ENCODE assay signal across 8 mouse cellular contexts in genomic region chr6:54698691-54699476, GRCm38 (mm10). TPM values are rescaled to one million over a fixed set of nuclear protein-coding genes. Genes with fewer than 3 reads are reported as not detected.
DNase-seq lines count a peak whose midpoint lies in the region; ATAC-seq and TF ChIP-seq lines count a peak whose summit lies in the region.

No protein-coding gene starts in this region.

- TF ChIP-seq POLR2A in thymus, adult 2 months (IDR thresholded peaks at IDR 0.05; ENCODE audit: control insufficient read depth, extremely low read depth, insufficient read depth, low read length, poor library complexity): no peak

- H3K27ac ChIP-seq in left cerebral cortex, adult 2 months: peak overlapping the region; percentile 70
- no peak overlapping the region for H3K27ac ChIP-seq in forebrain, postnatal 0 days (ENCODE audit: low read depth, low read length)
- no peak overlapping the region for H3K27ac ChIP-seq in kidney, embryonic 14.5 days (ENCODE audit: low read depth, low read length)
- H3K27ac ChIP-seq in thymus, adult 2 months (ENCODE audit: control insufficient read depth, insufficient read depth, low read length): no peak overlapping the region

- intact Hi-C loops in left cerebral cortex, adult 2 months (cut with DNase I): no loop called here
- intact Hi-C loops in left cerebral cortex, postnatal 36 days (cut with DNase I): loop anchor here (5.0 kb wide), 1 partner anchor 118 kb away; the partner anchor contains the start of gene Znrf2

- peak overlapping the region; percentile 51 for H3K4me2 ChIP-seq in forebrain, postnatal 0 days (ENCODE audit: low read depth)
- peak overlapping the region; percentile 98 for H3K4me2 ChIP-seq in kidney, embryonic 14.5 days (replicated peaks; ENCODE audit: low read depth, low read length)

- peak overlapping the region; percentile 43 for H3K4me3 ChIP-seq in left cerebral cortex, adult 2 months
- H3K4me3 ChIP-seq in forebrain, postnatal 0 days (ENCODE audit: low read depth, low read length): peak overlapping the region; percentile 27
- H3K4me3 ChIP-seq in kidney, embryonic 14.5 days (ENCODE audit: low read length): peak overlapping the region; percentile 48
- peak overlapping the region; percentile 52 for H3K4me3 ChIP-seq in thymus, adult 2 months (ENCODE audit: control insufficient read depth, insufficient read depth, low read length)

- H3K9ac ChIP-seq in forebrain, postnatal 0 days: 0 out of 2 replicates have a peak overlapping the region, but pooled peaks have one; percentile 14
- H3K9ac ChIP-seq in kidney, embryonic 14.5 days (ENCODE audit: low read depth, low read length): peak overlapping the region; percentile 58

- WGBS in forebrain, postnatal 0 days: 10% methylated on average over 24 of the region's 24 CpGs
- WGBS in kidney, embryonic 14.5 days: 5% methylated on average over 24 of the region's 24 CpGs
- 1% methylated on average over 24 of the region's 24 CpGs for WGBS in thymus, adult 2 months

- ATAC-seq in forebrain, postnatal 0 days: no peak
- peak; percentile 65 for ATAC-seq in kidney, embryonic 14.5 days (ENCODE audit: low FRiP score, low TSS enrichment)
- peak; percentile 53 for ATAC-seq in megakaryocyte progenitor cell, adult 5-6 weeks (replicated peaks; ENCODE audit: poor library complexity)

- TF ChIP-seq CTCF in left cerebral cortex, adult 2 months (IDR thresholded peaks at IDR 0.05): no peak
- no peak for TF ChIP-seq CTCF in forebrain, postnatal 0 days (IDR thresholded peaks at IDR 0.05; ENCODE audit: low read depth)
- no peak for TF ChIP-seq CTCF in thymus, adult 2 months (IDR thresholded peaks at IDR 0.05; ENCODE audit: borderline replicate concordance, control insufficient read depth, extremely low read depth, insufficient read depth, low read length, poor library complexity)

- H3K9me3 ChIP-seq in forebrain, postnatal 0 days (ENCODE audit: low read length): no peaks in the 10 kb centered on the region
- no peaks in the 10 kb centered on the region for H3K9me3 ChIP-seq in kidney, embryonic 14.5 days (ENCODE audit: control insufficient read depth, low read length)

- no peaks in the 10 kb centered on the region for H3K27me3 ChIP-seq in forebrain, postnatal 0 days (ENCODE audit: insufficient read depth, low read length)
- H3K27me3 ChIP-seq in kidney, embryonic 14.5 days (ENCODE audit: control insufficient read depth, insufficient read depth, low read length): no peaks in the 10 kb centered on the region; the same call in 1 of the 2 replicates
- H3K27me3 ChIP-seq in thymus, adult 2 months (ENCODE audit: control insufficient read depth, insufficient read depth, low read length): no peaks in the 10 kb centered on the region

- DNase-seq in left cerebral cortex, adult 2 months (ENCODE audit: extremely low spot score in 1 of 2, low spot score in 2 of 2): no peak
- no peak for DNase-seq in left cerebral cortex, postnatal 36 days (ENCODE audit: low spot score in 2 of 2)
- peak; percentile 56 for DNase-seq in R1 (ENCODE audit: low read depth, low spot score)
- no peak for DNase-seq in forebrain, postnatal 0 days
- DNase-seq in thymus, adult 2 months: peak; percentile 35
- no peak for DNase-seq in frontal cortex, postnatal 14 days (ENCODE audit: low spot score in 2 of 2)

- peaks cover 14% of the 10 kb centered on the region; the same call in 1 of the 2 replicates for H3K36me3 ChIP-seq in forebrain, postnatal 0 days (ENCODE audit: insufficient read depth)
- H3K36me3 ChIP-seq in kidney, embryonic 14.5 days (ENCODE audit: control insufficient read depth, insufficient read depth, low read length): no peaks in the 10 kb centered on the region
- no peaks in the 10 kb centered on the region for H3K36me3 ChIP-seq in thymus, adult 2 months (ENCODE audit: control insufficient read depth, insufficient read depth, low read length)

- peaks cover 4% of the 10 kb centered on the region; the same call in 1 of the 2 replicates for H3K4me1 ChIP-seq in forebrain, postnatal 0 days (ENCODE audit: insufficient read depth)
- 0 out of 2 replicates have a peak, but pooled peaks cover 9% of the 10 kb centered on the region for H3K4me1 ChIP-seq in kidney, embryonic 14.5 days (ENCODE audit: control insufficient read depth, insufficient read depth, low read length)
- H3K4me1 ChIP-seq in thymus, adult 2 months (replicated peaks; ENCODE audit: control insufficient read depth, insufficient read depth, low read length): peaks cover 10% of the 10 kb centered on the region

RNA-seq across cellular contexts. Expression of gene Mturn, which starts 17.5 kb away (rescaled TPM):
- 10 to 100 TPM; 98.5 to 99.6 TPM for total RNA-seq in left cerebral cortex, adult 2 months (2021)
- 10 to 100 TPM; 93.9 to 96.4 TPM for total RNA-seq in left cerebral cortex, postnatal 36 days (2021)
- total RNA-seq in forebrain, postnatal 0 days (2014; rRNA removed): 241 and 274 TPM in 2 replicates
- 92.8 and 107 TPM in 2 replicates for polyA plus RNA-seq in forebrain, postnatal 0 days (2015; fragmentation: Nextera tagmentation; extraction: Ambion mirVana)
- 3.8 and 4.2 TPM in 2 replicates for polyA plus RNA-seq in kidney, embryonic 14.5 days (2014; fragmentation: Nextera tagmentation; extraction: Ambion mirVana)
- total RNA-seq in megakaryocyte progenitor cell, adult 5-6 weeks (2015): 0.17 and 0.34 TPM in 2 replicates
- total RNA-seq in megakaryocyte progenitor cell, adult 5-6 weeks (2017): 0.17 and 0.30 TPM in 2 replicates
- polyA plus RNA-seq in thymus, adult 2 months (2012; rRNA removed): 14.8 and 15.6 TPM in 2 replicates

Comparison
In these comparisons a context has a peak if more than half of its experiments do, and no peak if none do; other contexts are left out.
1. DNase-seq: peak in R1 (single experiment) and thymus, adult 2 months (single experiment); none in left cerebral cortex, adult 2 months (0 of 2), left cerebral cortex, postnatal 36 days (0 of 2), forebrain, postnatal 0 days (single experiment) and frontal cortex, postnatal 14 days (0 of 2).
2. RNA of gene Mturn, which starts 17.5 kb away (total RNA-seq): 241 to 274 TPM in forebrain, postnatal 0 days, 98.5 to 99.6 TPM in left cerebral cortex, adult 2 months and 93.9 to 96.4 TPM in left cerebral cortex, postnatal 36 days; 0.17 to 0.34 TPM in megakaryocyte progenitor cell, adult 5-6 weeks; every median in the first group is over 10 times any median in the second.
3. Peak in every context shown above with its lines, with median percentiles within 50 percentile points of each other: H3K4me3 ChIP-seq.